Mouse (Mus musculus) embryo, embryonic 9.5 days (tissue): Measurements from ENCODE around the gene Ppm1m.

Experiments used
- DNase-seq: peaks from one replicate; pipeline ENCODE4 v3.0.0-alpha.2; 2017; ENCODE audit errors: extremely low spot score

The Ppm1m gene

GRCm38 (mm10) chr9:106220894-106221523, 21.5 kb upstream of the Ppm1m start:
- DNase-seq: no peak

- no peak for DNase-seq
Observed at GRCm38 (mm10) chr9:106216971-106217370, 17.4 kb upstream of the Ppm1m start.

- no peak for DNase-seq
Observed at GRCm38 (mm10) chr9:106215341-106216125, 16.0 kb upstream of the Ppm1m start.

DNA sequence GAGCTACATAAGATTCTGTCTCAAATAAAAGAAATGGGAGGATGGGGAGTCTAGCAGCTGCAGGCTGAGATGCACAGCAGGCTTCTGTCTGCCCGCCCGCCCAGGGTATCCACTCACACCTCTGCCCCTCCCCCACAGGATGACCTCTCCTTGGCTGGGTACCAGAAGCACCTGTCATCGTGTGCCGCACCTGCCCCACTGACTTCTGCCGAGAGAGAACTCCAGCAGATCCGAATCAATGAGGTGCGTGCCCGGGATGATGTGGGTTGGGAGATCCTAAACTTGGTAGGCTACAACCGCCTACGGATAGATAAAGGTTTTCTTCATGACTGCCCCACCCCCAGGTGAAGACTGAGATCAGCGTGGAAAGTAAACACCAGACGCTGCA, 13.0 kb upstream of the Ppm1m start:
- DNase-seq: no peak

DNA sequence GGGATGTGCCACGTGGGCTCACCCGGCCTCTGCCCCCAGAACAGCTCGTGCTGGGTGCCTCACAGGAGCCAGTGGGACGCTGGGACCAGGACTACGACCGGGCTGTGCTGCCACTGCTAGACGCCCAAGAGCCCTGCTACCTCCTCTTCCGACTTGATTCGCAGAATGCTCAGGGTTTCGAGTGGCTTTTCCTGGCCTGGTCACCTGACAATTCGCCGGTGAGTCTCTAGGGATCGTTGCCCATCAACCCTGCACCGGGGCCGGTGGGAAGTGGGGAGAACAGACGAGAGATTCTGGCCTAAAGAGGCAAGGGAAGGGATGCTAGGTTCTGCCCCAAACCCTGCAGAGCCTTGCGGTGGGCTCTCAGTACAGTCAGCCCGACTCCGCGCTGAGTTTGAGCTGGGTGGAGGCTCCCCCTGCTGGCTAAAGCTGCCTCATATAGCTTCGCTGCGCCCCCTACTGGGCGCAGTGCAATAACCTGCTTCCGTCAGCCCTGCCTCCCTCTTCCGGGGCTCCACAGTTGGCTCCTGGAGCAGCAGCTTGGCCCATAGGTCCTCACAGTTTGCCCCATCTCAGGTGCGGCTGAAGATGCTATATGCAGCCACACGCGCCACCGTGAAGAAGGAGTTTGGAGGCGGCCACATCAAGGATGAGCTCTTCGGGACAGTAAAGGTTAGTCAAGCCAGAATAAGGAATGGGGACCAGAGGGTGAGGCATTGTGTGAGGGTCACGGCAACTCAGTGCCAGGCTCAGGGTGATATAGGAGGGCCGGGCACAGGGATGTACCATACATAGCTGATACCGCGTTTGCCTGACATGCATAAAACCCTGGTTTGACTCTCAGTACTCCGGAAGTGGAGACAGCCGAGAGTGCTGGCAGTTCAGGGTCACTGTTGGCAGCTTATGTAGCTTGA, 12.4 kb upstream of the Ppm1m start:
- DNase-seq: peak; percentile 91

DNA sequence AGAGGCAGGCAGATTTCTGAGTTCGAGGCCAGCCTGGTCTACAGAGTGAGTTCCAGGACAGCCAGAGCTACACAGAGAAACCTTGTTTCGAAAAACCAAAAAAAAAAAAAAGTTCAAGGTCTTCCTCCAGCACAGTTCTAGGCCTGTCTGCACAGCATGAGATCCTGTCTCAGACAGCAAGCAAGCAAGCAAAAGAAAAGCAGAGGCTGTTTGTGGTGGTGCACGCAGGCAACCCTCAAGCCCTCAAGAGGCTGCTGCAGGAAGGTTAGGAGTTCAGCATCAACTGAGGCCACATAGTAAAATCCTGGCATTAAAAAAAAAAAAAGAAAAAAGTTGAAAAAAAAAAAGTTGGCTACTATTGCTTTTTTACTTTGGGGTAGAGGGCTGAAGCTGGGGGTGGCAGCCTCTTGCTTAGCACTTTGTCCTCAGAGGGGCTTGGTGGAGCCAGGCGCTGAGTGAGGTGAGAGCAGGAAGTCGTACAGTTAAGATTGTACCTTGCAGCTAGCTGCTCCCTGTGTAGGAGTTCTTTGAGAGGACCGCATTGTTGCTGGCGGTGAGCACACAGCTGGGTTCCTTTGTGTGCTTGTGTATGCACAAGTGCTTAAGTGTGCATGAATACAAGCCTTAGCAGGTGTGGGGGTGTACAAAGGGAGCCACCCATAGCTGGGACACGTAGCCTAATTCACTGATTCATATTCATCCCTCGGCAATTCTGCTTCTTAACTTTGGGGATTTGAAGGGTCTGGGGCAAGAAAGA, 11.5 kb upstream of the Ppm1m start:
- DNase-seq: no peak

- no peak for DNase-seq
Observed at GRCm38 (mm10) chr9:106209954-106210353, 10.4 kb upstream of the Ppm1m start.

DNA sequence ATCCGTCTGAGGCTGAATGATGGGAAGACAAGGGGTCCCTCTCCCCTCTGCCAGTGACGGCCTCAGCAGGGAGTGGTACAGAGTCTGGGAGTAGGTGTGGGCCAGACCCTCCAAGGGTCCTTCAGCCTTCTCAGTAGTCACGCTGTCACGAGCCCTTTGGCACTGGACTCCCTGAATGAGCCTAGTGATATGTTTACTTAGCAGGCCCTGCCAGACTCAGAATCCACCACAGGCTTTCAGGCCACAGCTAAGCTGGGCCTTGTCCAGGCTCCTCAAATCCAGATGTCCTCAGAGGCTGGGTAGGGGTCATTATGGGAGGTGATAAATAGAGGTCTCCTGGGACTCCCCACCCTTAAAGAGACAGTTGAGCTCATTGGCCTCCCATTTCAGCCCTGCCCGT, 8.6 kb upstream of the Ppm1m start:
- DNase-seq: no peak

DNA sequence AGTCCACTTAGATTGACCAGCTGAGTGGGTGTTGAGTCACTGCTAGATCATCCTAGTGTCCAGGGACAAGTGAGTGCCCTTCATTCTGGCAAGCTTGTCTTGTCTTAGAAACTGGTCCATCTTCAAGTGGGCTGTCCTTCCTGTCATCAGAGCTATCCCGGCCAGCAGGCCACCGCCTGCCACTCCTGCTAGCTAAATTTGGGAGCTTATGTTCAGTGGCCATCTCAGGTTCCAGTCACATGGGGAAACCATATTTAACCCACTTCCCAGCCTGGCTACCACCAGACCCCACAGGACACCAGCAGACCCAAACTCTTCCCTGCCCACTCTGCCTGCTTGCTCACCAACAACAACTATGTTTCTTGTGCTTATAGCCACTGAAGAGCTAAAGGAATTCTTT, 7.0 kb upstream of the Ppm1m start:
- DNase-seq: no peak

GRCm38 (mm10) chr9:106205713-106206290, 6.3 kb upstream of the Ppm1m start:
- DNase-seq: no peak

DNA sequence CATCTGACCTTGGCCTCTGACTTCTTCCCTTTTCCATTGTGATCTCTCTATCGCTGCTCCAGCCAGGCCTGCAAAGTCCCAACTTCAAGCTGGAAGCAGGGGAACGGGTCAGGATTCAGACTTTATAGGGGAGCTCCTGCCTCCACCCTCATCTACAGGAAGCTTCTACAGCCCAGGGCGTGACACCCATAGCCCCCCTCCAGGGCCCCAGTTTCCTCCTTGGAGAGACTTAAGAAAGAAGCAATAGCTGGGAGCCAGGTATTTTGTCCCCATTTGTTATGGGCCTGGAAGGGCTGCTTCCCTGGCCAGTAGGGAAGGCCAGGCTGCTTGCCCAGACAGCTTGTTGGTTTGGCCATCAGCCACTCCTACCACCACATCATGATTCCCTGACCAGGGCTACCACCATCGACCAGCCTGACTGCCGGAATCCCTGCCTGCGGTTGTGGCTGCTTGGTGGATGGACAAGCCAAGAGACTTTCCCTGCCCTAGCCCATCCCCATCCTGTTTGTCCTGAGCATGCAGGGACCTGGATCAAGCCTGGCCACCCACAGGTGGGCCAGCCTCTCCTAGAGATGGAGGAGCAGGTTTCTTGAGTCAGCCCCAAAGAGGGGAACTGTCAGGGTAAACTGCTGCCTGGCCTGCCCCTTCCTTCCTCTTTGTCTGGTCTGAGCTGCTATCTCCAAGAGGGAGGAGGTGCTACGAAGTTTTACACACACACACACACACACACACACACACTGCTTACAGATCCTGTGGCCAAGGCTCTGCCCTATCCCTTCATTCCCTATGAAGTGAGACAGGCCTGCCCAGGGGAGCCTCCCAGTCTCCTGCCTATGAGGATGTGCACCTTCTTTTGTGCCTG, 4.7 kb upstream of the Ppm1m start:
- no peak for DNase-seq

GRCm38 (mm10) chr9:106202819-106203636, 3.5 kb upstream of the Ppm1m start, which contains the start of gene Twf2:
TSS of gene Twf2 (plus strand) at chr9:106203108.
- DNase-seq: peak; percentile 92

- DNase-seq: no peak
Observed at GRCm38 (mm10) chr9:106201895-106202294, 2.3 kb upstream of the Ppm1m start.

- DNase-seq: peak; percentile 86
Observed at GRCm38 (mm10) chr9:106198962-106199458, 536 bp downstream of the Ppm1m start.

GRCm38 (mm10) chr9:106197732-106198131, 1.8 kb downstream of the Ppm1m start:
- no peak for DNase-seq

DNA sequence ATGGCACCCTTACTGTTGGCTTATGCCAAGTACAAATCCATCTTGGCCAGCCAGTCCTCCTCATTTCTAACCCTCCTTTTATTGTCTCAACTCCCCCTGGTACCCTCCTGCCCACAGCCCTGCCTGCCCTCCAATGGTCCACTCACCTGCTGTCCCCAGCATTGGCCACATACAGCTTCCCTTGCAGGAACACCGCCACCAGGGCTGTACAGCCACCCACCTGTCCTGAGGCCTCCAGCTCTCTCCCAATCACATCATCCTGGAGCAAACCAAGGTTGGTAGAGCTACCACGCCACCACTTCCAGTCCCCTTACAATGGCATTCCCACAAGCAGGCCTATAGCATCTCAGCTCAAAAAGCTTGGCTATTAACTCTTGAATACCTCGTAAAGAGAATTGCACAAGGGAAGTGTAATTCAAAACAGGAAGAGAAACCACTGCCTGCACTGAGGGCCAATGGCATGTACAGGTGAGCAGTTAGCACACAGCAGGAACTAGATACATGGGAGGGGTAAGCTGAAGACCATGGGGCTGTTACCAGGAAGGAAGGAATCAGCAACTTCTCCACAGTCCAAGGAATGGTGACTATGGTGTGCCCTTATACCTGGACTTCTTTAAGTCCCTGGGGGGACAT, 2.3 kb downstream of the Ppm1m start:
- no peak for DNase-seq

- no peak for DNase-seq
Observed at GRCm38 (mm10) chr9:106195693-106196092, 3.9 kb downstream of the Ppm1m start.

DNA sequence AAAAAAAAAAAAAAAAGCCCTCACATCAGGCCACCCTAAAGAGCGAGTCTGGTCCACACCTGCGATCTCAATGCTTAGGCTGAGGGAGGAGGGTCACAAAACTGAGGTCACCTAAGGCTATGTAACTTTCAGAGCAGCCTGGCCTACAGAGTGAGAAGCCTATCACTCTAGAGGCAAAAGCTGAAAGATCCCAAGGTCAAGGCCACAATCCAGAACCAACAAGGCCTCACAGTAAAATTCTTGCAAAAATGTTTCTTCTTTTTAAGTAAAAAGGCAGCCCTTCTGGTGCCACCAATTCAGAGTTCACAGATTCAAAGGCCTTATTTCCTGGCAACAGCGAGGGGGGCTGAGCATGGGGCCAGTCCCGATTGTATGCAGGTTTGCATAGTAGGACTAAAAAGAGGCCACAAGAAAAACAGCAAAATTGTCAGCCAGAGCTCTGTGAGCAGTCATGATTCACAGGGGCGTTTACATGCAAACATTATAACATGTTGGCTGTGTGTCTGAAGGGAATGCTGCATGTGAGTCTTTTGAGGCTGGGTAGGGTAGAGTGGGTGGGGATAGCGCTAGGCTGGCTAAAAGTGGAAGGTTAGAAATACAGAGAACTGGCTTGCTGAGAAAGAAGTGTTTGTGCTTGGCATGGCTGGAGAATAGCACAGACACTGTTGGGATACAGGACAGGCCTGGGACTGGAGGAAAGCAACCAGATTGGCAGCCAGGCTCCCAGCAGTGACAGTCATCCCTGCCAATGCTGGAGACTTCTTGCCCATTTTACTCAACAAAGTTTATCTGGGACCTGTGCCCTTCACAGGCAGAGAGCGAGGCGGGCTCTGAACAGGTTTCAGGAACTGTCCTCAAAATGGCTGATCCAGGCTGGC, 5.4 kb downstream of the Ppm1m start:
- DNase-seq: no peak
